ENCODE assay signal across 7 mouse cellular contexts in genomic region chr5:24029331-24029771, GRCm38 (mm10). TPM values are rescaled to one million over a fixed set of nuclear protein-coding genes. Genes with fewer than 3 reads are reported as not detected.
DNase-seq lines count a peak whose midpoint lies in the region; ATAC-seq lines count a peak whose summit lies in the region.

No protein-coding gene starts in this region.

- peaks cover 56% of the 10 kb centered on the region for H3K79me2 ChIP-seq in macrophage (ENCODE audit: inconsistent target)

- no peaks in the 10 kb centered on the region for H3K27me3 ChIP-seq in hindbrain, embryonic 11.5 days (ENCODE audit: control insufficient read depth, insufficient read depth, low read length)

- H3K4me3 ChIP-seq in hindbrain, embryonic 11.5 days (ENCODE audit: low read depth, low read length) = peak overlapping the region; percentile 87
- H3K4me3 ChIP-seq in macrophage (ENCODE audit: inconsistent target) = peak overlapping the region; percentile 72

- H3K9ac ChIP-seq in hindbrain, embryonic 11.5 days (ENCODE audit: low read depth, low read length) = peak overlapping the region; percentile 84

- ATAC-seq in erythroid progenitor cell, adult 5-6 weeks (replicated peaks; ENCODE audit: low FRiP score, poor library complexity, severe bottlenecking) = peak; percentile 72
- peak; percentile 43; the same call in 1 of the 2 replicates for ATAC-seq in hindbrain, embryonic 11.5 days (ENCODE audit: low FRiP score)

- no peaks in the 10 kb centered on the region for H3K9me3 ChIP-seq in hindbrain, embryonic 11.5 days (ENCODE audit: control insufficient read depth, low read length)

- H3K4me1 ChIP-seq in hindbrain, embryonic 11.5 days (replicated peaks; ENCODE audit: control insufficient read depth, insufficient read depth, low read length) = no peaks in the 10 kb centered on the region

- no peaks in the 10 kb centered on the region for H3K36me3 ChIP-seq in hindbrain, embryonic 11.5 days (ENCODE audit: control insufficient read depth, insufficient read depth, low read length)
- H3K36me3 ChIP-seq in macrophage (ENCODE audit: inconsistent target) = no peaks in the 10 kb centered on the region

- H3K27ac ChIP-seq in hindbrain, embryonic 11.5 days (ENCODE audit: low read depth, low read length) = no peak overlapping the region; the same call in 1 of the 2 replicates
- peak overlapping the region; percentile 37 for H3K27ac ChIP-seq in macrophage

- WGBS in hindbrain, embryonic 11.5 days = 6% methylated on average over 11 of the region's 11 CpGs
- WGBS in macrophage (ENCODE audit: missing documents) = 2% methylated on average over 11 of the region's 11 CpGs

- peak; percentile 64 for DNase-seq in MN1 (ENCODE audit: low spot score)
- peak; percentile 28 for DNase-seq in c-Kit-negative CD71-positive TER-119-positive erythroid progenitor cells, embryonic 14.5 days (ENCODE audit: low read depth, low spot score)
- DNase-seq in hindbrain, embryonic 11.5 days (ENCODE audit: low spot score) = peak; percentile 64
- DNase-seq in layer of hippocampus, postnatal 36 days = peak; percentile 19 to 46
- peak; percentile 38 for DNase-seq in right cerebral cortex, postnatal 14 days

- peak overlapping the region; percentile 84 for H3K4me2 ChIP-seq in hindbrain, embryonic 11.5 days (replicated peaks; ENCODE audit: low read depth, low read length)

RNA-seq across cellular contexts. Expression of gene Fam126a, which starts 1.1 kb away (rescaled TPM):
- total RNA-seq in erythroid progenitor cell, adult 5-6 weeks (2015; ENCODE audit: low replicate concordance) = 145 and 170 TPM in 2 replicates
- total RNA-seq in erythroid progenitor cell, adult 5-6 weeks (2017; ENCODE audit: low replicate concordance) = 145 and 177 TPM in 2 replicates
- polyA plus RNA-seq in hindbrain, embryonic 11.5 days (2014; fragmentation: Nextera tagmentation; extraction: Ambion mirVana) = 38.8 and 42.1 TPM in 2 replicates
- total RNA-seq in layer of hippocampus, postnatal 36 days (2021) = 10 to 100 TPM; 28.1 to 28.7 TPM
- 100 to 1,000 TPM in 3 of 26 experiments, 10 to 100 TPM in 23; 13.2 to 140 (median 50.9) TPM for total RNA-seq in macrophage (2018; cell fraction: chromatin; rRNA removed)
- 10 to 100 TPM; 13.6 to 67.0 (median 29.6) TPM for total RNA-seq in macrophage (2018; cell fraction: cytosol; rRNA removed)
- total RNA-seq in macrophage (2018; cell fraction: nucleus; rRNA removed) = 100 to 1,000 TPM in 3 of 26 experiments, 10 to 100 TPM in 23; 18.0 to 115 (median 43.6) TPM
- 26.1 to 41.3 TPM (median 35.1 TPM) in 3 replicates for polyA plus RNA-seq in macrophage (2018)

Comparison
In these comparisons a context has a peak if more than half of its experiments do, and no peak if none do; other contexts are left out.
1. RNA of gene Fam126a, which starts 1.1 kb away (total RNA-seq): 145 to 177 TPM in erythroid progenitor cell, adult 5-6 weeks; 28.1 to 28.7 TPM in layer of hippocampus, postnatal 36 days; every median in the first group is over 4 times any median in the second.
2. Peak in every context shown above with its lines, with median percentiles within 50 percentile points of each other: DNase-seq.